Mouse (Mus musculus): ENCODE results near the gene Psmb3. TPM values are rescaled to one million over a fixed set of nuclear protein-coding genes. Genes with fewer than 3 reads are reported as not detected.
A peak's percentile ranks its signal among the peaks of the same experiment; 100 is the strongest.
"Not testable (repeated sequence)": the region's sequence is repeated elsewhere in the genome, so short reads cannot be mapped to it uniquely, and the experiment has no call there.

Gene Psmb3
- polyA plus RNA-seq, 1 experiment from 2014 or later, result 491 TPM

DNA sequence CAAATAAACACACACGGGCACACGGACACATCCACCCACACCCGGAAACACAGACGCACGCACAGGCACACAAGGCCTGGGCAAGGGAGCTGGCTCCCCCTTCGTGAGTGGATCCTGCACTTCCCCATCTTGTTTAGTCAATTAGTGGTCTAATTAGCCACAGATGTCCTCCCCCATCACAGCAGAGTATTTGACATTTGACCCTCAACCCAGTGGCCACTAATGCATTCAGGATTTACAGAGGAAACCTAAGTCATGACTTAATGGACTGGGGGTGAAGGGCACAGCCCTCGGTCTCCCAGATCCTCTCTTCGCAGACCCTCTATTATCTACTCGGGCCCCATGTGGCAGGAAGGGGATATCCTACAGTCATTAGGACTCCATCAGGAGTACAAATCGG lies 30.5 kb downstream of the Psmb3 start:
- no peak for ATAC-seq (replicated peaks; ENCODE audit: low FRiP score, low TSS enrichment, low read depth)
- no peak overlapping the region for H3K4me3 ChIP-seq (ENCODE audit: low read depth, low read length)
- no peak overlapping the region for H3K4me2 ChIP-seq (ENCODE audit: low read length)
- no peak overlapping the region for H3K9ac ChIP-seq (ENCODE audit: low read length)
- no peaks in the 10 kb centered on the region for H3K9me3 ChIP-seq (ENCODE audit: control insufficient read depth, low read length)
- no peak for DNase-seq (ENCODE audit: low spot score)
- H3K36me3 ChIP-seq (ENCODE audit: control insufficient read depth, insufficient read depth, low read length), result peaks cover 37% of the 10 kb centered on the region
- 0 out of 2 replicates have a peak, but pooled peaks cover 3% of the 10 kb centered on the region for H3K4me1 ChIP-seq (replicated peaks; ENCODE audit: control insufficient read depth, insufficient read depth, low read length)
- no peak overlapping the region for H3K27ac ChIP-seq (ENCODE audit: low read depth)
- H3K27me3 ChIP-seq (replicated peaks; ENCODE audit: control insufficient read depth, insufficient read depth, low read length), result no peaks in the 10 kb centered on the region
- WGBS, result 30% methylated on average over 10 of the region's 10 CpGs

DNA sequence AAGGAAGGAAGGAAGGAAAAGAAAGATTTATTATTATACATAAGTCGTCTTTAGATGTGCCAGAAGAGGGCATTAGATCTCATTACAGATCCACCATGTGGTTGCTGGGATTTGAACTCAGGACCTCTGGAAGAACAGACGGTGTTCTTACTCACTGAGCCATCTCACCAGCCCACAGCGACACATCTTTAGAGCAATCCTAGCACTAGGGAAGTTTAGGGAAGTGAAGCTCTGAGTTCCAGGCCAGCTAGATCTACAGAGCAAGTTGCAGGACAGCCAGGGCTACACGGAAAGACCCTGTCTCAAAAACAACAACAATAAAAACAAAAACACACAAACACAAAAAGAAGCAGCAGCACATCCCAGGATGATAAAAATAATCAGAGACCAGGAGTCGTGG lies 31.6 kb downstream of the Psmb3 start:
- ATAC-seq (replicated peaks; ENCODE audit: low FRiP score, low TSS enrichment, low read depth); H3K4me3 ChIP-seq (ENCODE audit: low read depth, low read length); H3K4me1 ChIP-seq (replicated peaks; ENCODE audit: control insufficient read depth, insufficient read depth, low read length); H3K4me2 ChIP-seq (ENCODE audit: low read length); H3K27ac ChIP-seq (ENCODE audit: low read depth); H3K27me3 ChIP-seq (replicated peaks; ENCODE audit: control insufficient read depth, insufficient read depth, low read length); DNase-seq (ENCODE audit: low spot score); H3K9me3 ChIP-seq (ENCODE audit: control insufficient read depth, low read length); H3K9ac ChIP-seq (ENCODE audit: low read length): not testable (repeated sequence)
- 87% methylated on average over 5 of the region's 5 CpGs for WGBS
- H3K36me3 ChIP-seq (ENCODE audit: control insufficient read depth, insufficient read depth, low read length), result peaks cover 28% of the 10 kb centered on the region

DNA sequence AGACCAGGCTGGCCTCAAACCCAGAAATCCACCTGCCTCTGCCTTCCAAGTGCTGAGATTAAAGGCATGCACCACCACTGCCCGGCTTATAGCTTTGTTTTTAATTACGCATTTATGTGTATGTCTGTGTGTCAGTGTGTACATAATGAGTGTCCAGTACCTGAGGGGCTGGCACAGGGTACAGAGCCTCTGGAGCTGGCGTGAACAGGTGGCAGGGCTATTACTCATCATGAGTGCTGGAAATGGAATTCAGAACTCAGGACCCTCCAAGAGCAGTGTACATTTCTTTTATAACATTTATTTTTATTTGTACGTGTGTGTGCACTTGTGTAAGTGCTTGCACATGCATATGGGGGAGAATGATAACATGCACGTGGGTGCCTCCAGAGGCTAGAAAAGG lies 33.4 kb downstream of the Psmb3 start:
- peaks cover 12% of the 10 kb centered on the region for H3K36me3 ChIP-seq (ENCODE audit: control insufficient read depth, insufficient read depth, low read length)
- no peak overlapping the region for H3K27ac ChIP-seq (ENCODE audit: low read depth)
- 0 out of 2 replicates have a peak, but pooled peaks cover 10% of the 10 kb centered on the region for H3K4me1 ChIP-seq (replicated peaks; ENCODE audit: control insufficient read depth, insufficient read depth, low read length)
- no peak; the same call in 1 of the 2 replicates for ATAC-seq (replicated peaks; ENCODE audit: low FRiP score, low TSS enrichment, low read depth)
- H3K27me3 ChIP-seq (replicated peaks; ENCODE audit: control insufficient read depth, insufficient read depth, low read length), result no peaks in the 10 kb centered on the region
- H3K9me3 ChIP-seq (ENCODE audit: control insufficient read depth, low read length), result no peaks in the 10 kb centered on the region
- H3K9ac ChIP-seq (ENCODE audit: low read length), result no peak overlapping the region
- DNase-seq (ENCODE audit: low spot score), result no peak
- H3K4me2 ChIP-seq (ENCODE audit: low read length), result no peak overlapping the region
- H3K4me3 ChIP-seq (ENCODE audit: low read depth, low read length), result no peak overlapping the region
- WGBS, result 92% methylated on average over 5 of the region's 5 CpGs

DNA sequence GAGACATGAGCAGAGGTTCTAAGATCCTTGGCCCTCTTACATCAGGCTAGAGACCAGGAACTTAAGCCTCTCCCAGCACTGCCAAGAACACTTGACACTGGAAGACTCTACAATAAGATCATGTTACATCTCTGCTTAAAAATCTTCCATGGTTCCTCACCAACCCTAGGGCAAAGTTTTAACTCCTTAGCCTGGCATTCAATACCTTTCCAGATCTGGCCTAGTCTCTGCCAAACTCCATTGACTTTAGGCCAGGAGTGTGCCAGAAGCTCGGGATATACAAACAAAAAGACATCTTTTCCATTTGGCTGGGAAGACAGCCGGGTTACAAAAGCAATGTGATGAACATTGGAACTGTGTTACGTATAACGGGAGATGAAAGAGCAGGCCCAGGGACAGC lies 34.4 kb downstream of the Psmb3 start:
- 64% methylated on average over 4 of the region's 4 CpGs for WGBS
- H3K9me3 ChIP-seq (ENCODE audit: control insufficient read depth, low read length), result no peaks in the 10 kb centered on the region
- H3K4me2 ChIP-seq (ENCODE audit: low read length), result no peak overlapping the region
- H3K4me3 ChIP-seq (ENCODE audit: low read depth, low read length), result no peak overlapping the region
- DNase-seq (ENCODE audit: low spot score) (no peak), ATAC-seq (replicated peaks; ENCODE audit: low FRiP score, low TSS enrichment, low read depth) (no peak)
- no peak overlapping the region for H3K27ac ChIP-seq (ENCODE audit: low read depth)
- 0 out of 2 replicates have a peak, but pooled peaks cover 10% of the 10 kb centered on the region for H3K4me1 ChIP-seq (replicated peaks; ENCODE audit: control insufficient read depth, insufficient read depth, low read length)
- no peaks in the 10 kb centered on the region for H3K27me3 ChIP-seq (replicated peaks; ENCODE audit: control insufficient read depth, insufficient read depth, low read length)
- 0 out of 2 replicates have a peak, but pooled peaks cover 4% of the 10 kb centered on the region for H3K36me3 ChIP-seq (ENCODE audit: control insufficient read depth, insufficient read depth, low read length)
- H3K9ac ChIP-seq (ENCODE audit: low read length), result no peak overlapping the region

DNA sequence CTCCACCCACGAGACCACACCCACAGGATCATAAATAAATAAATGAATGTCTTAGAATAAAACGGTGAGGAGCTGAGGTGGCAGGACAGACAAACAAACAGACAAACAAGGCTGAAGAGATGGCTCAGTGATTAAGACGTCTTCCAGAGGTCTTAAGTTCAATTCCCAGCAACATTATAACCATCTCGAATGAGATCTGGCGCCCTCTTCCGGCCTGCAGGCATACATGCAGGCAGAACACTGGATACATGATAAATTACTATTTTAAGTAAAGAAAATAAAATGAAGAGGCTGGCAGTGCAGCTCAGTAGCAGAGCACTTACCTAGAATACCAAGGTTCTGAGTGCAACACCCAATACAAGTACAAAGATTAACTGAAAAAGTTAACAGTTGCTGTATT lies 35.5 kb downstream of the Psmb3 start:
- Histone ChIP-seq H3K4me1 (replicated peaks; ENCODE audit: control insufficient read depth, insufficient read depth, low read length) (peaks cover 20% of the 10 kb centered on the region), H3K27me3 (replicated peaks; ENCODE audit: control insufficient read depth, insufficient read depth, low read length) (no peaks in the 10 kb centered on the region), H3K4me2 (ENCODE audit: low read length) (no peak overlapping the region), H3K4me3 (ENCODE audit: low read depth, low read length) (no peak overlapping the region), H3K36me3 (ENCODE audit: control insufficient read depth, insufficient read depth, low read length) (no peaks in the 10 kb centered on the region), H3K9me3 (ENCODE audit: control insufficient read depth, low read length) (no peaks in the 10 kb centered on the region), H3K9ac (ENCODE audit: low read length) (no peak overlapping the region), H3K27ac (ENCODE audit: low read depth) (no peak overlapping the region)
- ATAC-seq (replicated peaks; ENCODE audit: low FRiP score, low TSS enrichment, low read depth), result no peak
- WGBS, result 65% methylated on average over 6 of the region's 6 CpGs
- no peak for DNase-seq (ENCODE audit: low spot score)

DNA sequence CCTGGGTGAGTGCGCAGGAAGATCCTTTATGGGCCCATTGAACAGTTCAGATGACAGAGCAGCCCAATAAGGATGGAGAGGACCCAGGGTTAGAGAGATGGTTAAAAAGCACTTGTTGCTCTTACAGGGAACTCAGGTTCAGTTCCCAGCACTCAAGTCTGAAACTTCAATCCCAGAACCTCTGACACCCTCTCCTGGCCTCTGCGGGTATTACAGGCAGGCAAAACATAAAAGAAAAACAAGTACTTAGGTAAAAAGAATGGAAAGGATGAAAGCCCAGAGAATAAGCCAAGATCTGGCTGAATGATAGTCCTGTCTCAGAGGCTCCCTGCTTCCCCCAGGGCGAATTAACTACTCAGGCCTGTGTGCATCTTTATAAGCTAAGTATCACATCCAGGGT lies 36.0 kb downstream of the Psmb3 start:
- peaks cover 18% of the 10 kb centered on the region for H3K4me1 ChIP-seq (replicated peaks; ENCODE audit: control insufficient read depth, insufficient read depth, low read length)
- DNase-seq (ENCODE audit: low spot score), result no peak
- H3K36me3 ChIP-seq (ENCODE audit: control insufficient read depth, insufficient read depth, low read length), result no peaks in the 10 kb centered on the region
- H3K9ac ChIP-seq (ENCODE audit: low read length), result no peak overlapping the region
- 92% methylated on average over 3 of the region's 3 CpGs for WGBS
- H3K4me2 ChIP-seq (ENCODE audit: low read length), result no peak overlapping the region
- no peaks in the 10 kb centered on the region for H3K27me3 ChIP-seq (replicated peaks; ENCODE audit: control insufficient read depth, insufficient read depth, low read length)
- H3K9me3 ChIP-seq (ENCODE audit: control insufficient read depth, low read length), result no peaks in the 10 kb centered on the region
- H3K27ac ChIP-seq (ENCODE audit: low read depth), result no peak overlapping the region
- no peak for ATAC-seq (replicated peaks; ENCODE audit: low FRiP score, low TSS enrichment, low read depth)
- H3K4me3 ChIP-seq (ENCODE audit: low read depth, low read length), result no peak overlapping the region

DNA sequence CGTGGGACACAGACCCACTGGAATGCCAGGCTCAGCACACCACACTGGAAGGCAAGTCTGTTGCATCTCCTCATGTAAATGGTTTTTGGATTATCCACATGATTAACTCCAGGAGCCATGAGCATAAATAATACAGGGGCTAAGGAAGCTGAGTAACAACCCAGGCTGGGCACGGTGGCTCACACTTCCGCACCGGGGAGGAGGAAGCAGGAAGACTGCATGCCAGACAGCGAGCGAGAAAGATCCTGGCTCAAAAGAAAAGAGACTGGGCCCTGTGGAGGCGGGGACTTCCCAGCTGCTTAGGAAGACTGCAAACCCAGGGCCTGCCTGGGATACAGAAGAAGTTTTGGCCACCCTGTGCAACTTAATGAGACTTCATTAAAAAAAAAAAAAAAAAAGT lies 37.0 kb downstream of the Psmb3 start:
- H3K4me3 ChIP-seq (ENCODE audit: low read depth, low read length), result no peak overlapping the region
- WGBS, result 50% methylated on average over 7 of the region's 7 CpGs
- H3K9ac ChIP-seq (ENCODE audit: low read length), result no peak overlapping the region
- ATAC-seq (replicated peaks; ENCODE audit: low FRiP score, low TSS enrichment, low read depth), result no peak
- no peaks in the 10 kb centered on the region for H3K27me3 ChIP-seq (replicated peaks; ENCODE audit: control insufficient read depth, insufficient read depth, low read length)
- DNase-seq (ENCODE audit: low spot score), result no peak
- H3K9me3 ChIP-seq (ENCODE audit: control insufficient read depth, low read length), result no peaks in the 10 kb centered on the region
- H3K4me1 ChIP-seq (replicated peaks; ENCODE audit: control insufficient read depth, insufficient read depth, low read length), result peaks cover 18% of the 10 kb centered on the region
- no peak overlapping the region for H3K27ac ChIP-seq (ENCODE audit: low read depth)
- H3K4me2 ChIP-seq (ENCODE audit: low read length), result no peak overlapping the region
- H3K36me3 ChIP-seq (ENCODE audit: control insufficient read depth, insufficient read depth, low read length), result no peaks in the 10 kb centered on the region

DNA sequence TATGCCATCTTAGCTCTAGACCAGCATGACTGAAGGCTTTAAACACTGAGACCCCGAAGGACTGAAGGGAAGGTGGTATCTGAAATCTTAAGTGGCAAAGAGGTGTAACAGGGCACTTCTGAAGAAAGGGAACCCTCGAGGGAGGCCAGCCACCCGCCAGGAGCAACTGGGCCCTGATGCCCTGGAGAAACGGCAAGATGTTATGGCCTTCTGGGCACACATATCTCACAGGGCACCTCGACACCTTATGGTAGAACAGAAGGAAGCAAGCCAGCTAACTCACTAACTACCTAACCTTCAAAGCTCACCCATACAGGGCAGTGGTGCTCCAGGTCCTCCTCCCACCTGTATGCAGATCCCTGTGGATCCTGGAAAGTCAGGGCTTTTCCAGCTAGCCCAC lies 39.0 kb downstream of the Psmb3 start:
- H3K36me3 ChIP-seq (ENCODE audit: control insufficient read depth, insufficient read depth, low read length), result peaks cover 10% of the 10 kb centered on the region
- H3K27ac ChIP-seq (ENCODE audit: low read depth), result no peak overlapping the region
- no peak overlapping the region for H3K4me3 ChIP-seq (ENCODE audit: low read depth, low read length)
- H3K27me3 ChIP-seq (replicated peaks; ENCODE audit: control insufficient read depth, insufficient read depth, low read length), result no peaks in the 10 kb centered on the region
- no peak for DNase-seq (ENCODE audit: low spot score)
- H3K9me3 ChIP-seq (ENCODE audit: control insufficient read depth, low read length), result no peaks in the 10 kb centered on the region
- no peak for ATAC-seq (replicated peaks; ENCODE audit: low FRiP score, low TSS enrichment, low read depth)
- no peak overlapping the region for H3K9ac ChIP-seq (ENCODE audit: low read length)
- no peak overlapping the region for H3K4me2 ChIP-seq (ENCODE audit: low read length)
- 93% methylated on average over 5 of the region's 5 CpGs for WGBS
- H3K4me1 ChIP-seq (replicated peaks; ENCODE audit: control insufficient read depth, insufficient read depth, low read length), result peaks cover 18% of the 10 kb centered on the region

DNA sequence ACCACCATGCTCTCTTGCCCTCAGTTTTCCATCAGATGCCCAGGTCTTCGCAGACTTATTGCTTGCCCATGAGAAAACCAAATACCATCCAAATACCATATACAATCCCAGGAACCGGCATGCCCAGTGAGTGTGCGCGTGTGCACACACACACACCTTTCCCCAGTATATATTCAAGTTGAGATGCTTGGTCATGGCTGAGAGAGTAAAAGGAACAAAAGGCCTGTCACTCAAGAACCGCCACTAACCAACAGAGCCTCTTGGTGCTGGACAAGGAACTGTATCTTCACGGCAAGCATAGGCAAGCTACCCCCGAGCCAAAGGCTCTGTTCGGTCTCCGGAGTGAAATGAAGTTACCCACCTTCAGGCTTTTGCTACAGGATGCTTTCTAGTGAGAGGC lies 39.4 kb downstream of the Psmb3 start:
- Histone ChIP-seq H3K9ac (ENCODE audit: low read length) (no peak overlapping the region), H3K9me3 (ENCODE audit: control insufficient read depth, low read length) (no peaks in the 10 kb centered on the region), H3K4me3 (ENCODE audit: low read depth, low read length) (no peak overlapping the region), H3K4me2 (ENCODE audit: low read length) (peak overlapping the region; percentile 88), H3K27me3 (replicated peaks; ENCODE audit: control insufficient read depth, insufficient read depth, low read length) (no peaks in the 10 kb centered on the region), H3K36me3 (ENCODE audit: control insufficient read depth, insufficient read depth, low read length) (peaks cover 15% of the 10 kb centered on the region), H3K4me1 (replicated peaks; ENCODE audit: control insufficient read depth, insufficient read depth, low read length) (peaks cover 18% of the 10 kb centered on the region), H3K27ac (ENCODE audit: low read depth) (no peak overlapping the region)
- DNase-seq (ENCODE audit: low spot score), result no peak
- ATAC-seq (replicated peaks; ENCODE audit: low FRiP score, low TSS enrichment, low read depth), result no peak
- 87% methylated on average over 9 of the region's 9 CpGs for WGBS

All from intestine, embryonic 14.5 days (tissue).